Mouse (Mus musculus) spleen, adult 2 months (tissue): Measurements from ENCODE around the gene Rab27a.

ENCODE experiments used
- CTCF ChIP-seq: fragments of 200-500 bp; IDR thresholded peaks from 2 replicates; pipeline ENCODE4 v1.5.1; 2011; ENCODE audit warnings: mild to moderate bottlenecking, inconsistent platforms; ENCODE audit not compliant: insufficient read depth, insufficient read length, insufficient replicate concordance; ENCODE audit errors: extremely low read depth
- POLR2A ChIP-seq: fragments of 200-500 bp; IDR thresholded peaks from 2 replicates; pipeline ENCODE4 v1.6.1; 2011; ENCODE audit warnings: low read depth, low read length, inconsistent platforms

DNA sequence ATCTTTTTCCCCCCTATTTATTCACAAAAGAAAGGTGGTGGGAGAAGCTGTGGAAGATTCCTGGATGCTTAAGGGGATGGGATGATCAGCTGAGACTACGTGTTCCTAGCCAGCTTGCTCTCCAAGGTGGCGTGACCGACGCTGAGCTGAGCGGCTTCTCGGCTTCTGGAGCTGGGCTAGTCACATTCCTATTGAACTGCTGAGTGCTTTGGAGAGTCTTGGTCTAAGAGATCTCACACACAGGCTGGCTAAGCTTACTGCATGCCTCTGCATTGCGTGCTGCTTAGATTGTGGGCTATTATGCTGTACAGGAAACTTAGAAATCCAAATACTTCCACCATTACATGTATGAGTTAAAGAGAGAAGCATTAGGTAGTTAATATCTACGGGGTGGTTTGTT, 40.6 kb upstream of the Rab27a start:
- TF ChIP-seq CTCF (no peak), POLR2A (no peak)
